Mouse (Mus musculus) CH12F3 (cell line): ENCODE results near the gene Impg2.

Experiments used
- in situ Hi-C: fragments of 300-500 bp; cut with MboI; formaldehyde crosslinking; loops from 2 replicates; pipeline ENCODE4 v1.14.3; 2020; ENCODE audit warnings: low sequenced_read_pairs

The Impg2 gene

DNA sequence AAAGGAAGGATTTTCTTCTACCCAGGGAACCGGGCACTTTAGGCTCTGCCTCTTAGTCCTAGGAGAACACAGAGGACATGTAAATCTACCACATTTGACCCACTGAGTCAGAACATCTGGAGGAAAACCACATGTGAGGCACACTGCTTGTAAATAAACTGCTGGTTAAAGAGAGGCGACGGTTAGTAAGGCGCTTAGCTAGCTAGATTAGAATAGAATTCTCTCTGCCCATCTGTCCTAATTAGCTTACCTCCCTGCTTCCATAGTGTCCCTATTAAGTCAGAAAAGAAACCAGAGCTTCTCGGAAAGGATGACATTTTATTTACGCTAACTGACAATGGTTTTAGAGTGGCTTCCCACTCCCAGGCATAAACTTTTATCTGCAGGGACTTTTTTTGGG, at the start of gene Impg2:
Gene Impg2 (plus strand): TSS at position 263 of the 400 bp plus-strand sequence.
- in situ Hi-C loops = no loop called here

DNA sequence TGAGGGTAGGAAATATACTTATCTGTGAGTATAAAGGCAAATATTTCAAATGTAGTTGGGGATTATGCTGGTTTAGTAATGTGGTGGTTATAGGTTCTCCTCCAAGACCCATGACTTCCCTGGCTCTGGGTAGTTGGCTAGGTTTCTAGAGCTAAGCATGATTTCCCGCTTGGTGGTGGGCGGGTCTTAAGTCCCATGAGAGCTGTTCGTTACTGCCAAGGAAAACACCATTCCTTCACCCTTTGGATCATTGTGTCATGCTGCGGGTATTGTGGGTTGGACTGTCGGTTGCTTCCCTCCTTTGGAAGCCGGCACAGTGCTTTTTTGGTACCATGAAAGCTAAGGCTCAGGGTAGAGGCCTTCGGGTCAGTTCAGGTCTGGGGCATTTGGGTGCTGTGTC, 40.6 kb upstream of the Impg2 start:
- in situ Hi-C loops = no loop called here

DNA sequence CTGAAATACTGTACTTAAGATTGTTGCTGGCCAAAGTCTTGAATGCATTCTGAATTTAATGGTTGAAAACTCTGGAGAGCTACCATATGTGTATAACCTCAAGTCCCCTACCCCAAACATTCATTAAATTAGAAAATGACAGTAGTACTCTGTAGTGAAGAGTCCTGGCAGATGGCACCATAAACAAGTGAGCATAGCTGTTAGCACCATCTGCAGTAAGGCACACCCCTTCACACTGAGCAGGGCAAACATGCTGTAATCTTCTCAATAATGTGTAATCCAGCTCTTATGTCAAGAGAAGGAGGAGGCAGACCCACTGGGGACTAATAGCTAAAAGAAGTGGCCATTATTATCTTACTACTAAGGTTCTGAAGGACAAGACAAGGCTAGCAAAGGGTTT, 33.9 kb upstream of the Impg2 start:
- in situ Hi-C loops = no loop called here

DNA sequence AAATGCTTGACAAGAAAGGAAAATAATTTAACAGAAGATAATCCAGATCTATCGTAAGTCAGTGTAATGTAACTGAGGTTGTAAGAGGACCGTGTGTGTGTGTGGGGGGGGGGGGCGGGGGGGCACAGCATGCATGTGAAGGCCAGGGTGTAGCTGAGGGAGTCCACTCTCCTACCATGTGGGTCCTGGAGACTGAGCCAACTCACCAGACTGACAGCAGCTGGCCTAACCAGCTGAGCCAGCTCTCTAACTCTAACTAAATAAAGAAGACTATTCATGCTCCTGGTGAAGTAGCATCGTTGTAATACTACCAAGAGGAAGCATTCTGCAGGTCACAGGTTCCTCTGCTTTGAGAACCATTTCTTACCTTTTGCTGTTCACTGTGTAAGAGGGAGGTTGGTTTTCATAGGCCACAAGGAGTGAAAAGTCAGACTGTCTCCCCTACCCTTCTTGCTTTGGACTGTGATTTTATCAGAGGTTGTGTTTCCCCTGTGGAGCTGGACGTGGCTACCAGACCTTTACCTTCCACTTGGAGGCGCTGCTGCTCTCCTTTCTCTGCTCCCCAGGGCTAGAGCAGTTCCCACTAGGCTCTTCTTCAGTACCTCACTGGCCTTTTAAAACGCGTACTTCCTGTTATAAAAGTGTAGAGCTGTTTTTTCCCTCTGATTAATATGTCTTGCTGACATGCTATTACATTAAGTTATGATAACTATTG, 28.1 kb upstream of the Impg2 start:
- in situ Hi-C loops = no loop called here

DNA sequence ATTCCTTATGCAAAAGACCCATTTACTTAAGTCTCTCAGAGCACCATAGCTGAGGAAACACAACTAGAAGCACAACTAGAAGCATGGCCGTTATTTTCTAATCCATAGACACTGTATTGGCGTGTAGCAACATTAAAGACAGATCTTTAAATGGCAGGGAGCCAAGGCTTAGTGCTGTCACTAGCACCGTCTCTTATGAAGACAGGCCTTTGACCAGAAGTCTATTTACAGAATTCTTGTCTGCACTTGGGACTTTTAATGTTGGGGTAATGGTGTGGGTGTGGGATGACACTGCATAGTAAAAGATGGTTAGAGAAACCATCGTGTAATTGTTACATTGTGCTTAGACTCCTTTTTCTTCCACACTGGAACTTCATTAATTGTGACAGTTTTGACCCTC, 17.2 kb upstream of the Impg2 start:
- in situ Hi-C loops = no loop called here

DNA sequence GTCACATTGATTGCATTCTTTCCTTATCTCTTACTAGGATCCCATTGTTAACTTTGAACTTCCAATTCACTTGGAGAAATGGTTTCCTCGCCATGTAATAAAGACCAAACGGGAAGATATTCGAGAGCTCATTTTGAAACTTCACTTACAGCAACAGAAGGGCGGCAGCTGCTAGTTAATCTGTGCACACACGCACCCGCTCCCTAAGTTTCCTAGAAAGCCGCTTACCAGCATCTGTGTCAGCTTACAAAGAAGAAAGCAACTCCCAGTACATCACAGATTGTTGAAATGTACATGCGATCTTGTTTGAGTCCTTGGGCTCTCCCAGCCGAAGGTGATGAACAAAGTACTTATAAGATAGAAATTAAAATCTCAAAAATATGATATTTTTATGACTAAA, 15.9 kb upstream of the Impg2 start:
- in situ Hi-C loops = no loop called here

DNA sequence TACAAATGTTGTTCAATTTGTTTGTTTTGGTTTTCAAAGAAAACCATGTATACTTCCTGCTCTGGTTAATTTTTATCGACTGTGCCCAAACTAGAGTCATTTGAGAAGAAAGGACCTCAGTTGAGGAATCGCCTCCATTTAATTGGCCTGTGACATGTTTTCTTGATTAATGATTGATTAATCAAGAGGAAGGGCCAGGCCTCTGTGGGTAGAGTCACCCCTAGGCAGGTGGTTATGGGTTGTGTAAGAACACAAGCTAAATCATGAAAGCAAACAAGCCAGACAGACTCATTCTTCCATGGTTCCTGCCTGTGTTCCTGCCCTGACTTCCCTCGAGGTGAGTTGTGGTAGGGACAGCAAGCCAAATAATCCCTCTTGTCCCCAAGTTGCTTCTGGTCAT, 8.6 kb downstream of the Impg2 start:
- in situ Hi-C loops = no loop called here

DNA sequence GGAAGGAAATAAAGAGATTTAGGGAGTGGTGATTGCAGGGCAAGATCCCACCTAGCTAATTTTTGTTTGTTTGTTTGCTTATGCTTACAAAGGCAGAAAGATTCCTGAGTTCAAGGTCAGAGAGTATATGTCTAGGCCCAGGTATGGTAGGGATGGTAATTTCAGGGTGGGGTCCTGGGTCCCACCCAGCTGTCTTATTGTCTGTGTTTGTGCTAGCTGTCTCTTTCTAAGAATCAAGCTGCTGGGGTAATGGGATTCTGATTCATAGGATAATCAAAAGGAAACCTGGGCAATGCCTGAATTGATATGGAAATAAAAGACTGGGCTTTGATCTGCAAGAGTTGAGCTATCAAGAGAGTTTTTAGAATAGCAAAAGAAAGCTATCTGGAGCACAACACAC, 23.6 kb downstream of the Impg2 start:
- in situ Hi-C loops = no loop called here

DNA sequence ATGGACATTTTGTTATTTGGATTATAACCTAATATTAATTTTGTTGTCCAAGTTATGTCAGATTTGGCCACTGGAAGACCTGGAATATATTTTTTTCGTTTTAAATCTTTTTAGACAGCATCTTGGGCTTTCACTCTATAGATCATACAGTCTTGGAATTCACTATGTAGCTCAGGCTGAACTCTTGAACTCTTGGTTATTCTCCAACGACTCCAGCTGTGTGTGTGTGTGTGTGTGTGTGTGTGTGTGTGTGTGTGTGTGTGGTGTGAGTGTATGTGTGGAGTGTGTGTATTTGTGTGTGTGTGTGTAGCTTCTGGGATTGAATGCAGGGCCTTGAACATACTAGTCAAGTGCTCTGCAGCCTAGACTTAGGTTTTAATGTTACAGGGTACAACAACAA, 25.3 kb downstream of the Impg2 start:
- in situ Hi-C loops = no loop called here

DNA sequence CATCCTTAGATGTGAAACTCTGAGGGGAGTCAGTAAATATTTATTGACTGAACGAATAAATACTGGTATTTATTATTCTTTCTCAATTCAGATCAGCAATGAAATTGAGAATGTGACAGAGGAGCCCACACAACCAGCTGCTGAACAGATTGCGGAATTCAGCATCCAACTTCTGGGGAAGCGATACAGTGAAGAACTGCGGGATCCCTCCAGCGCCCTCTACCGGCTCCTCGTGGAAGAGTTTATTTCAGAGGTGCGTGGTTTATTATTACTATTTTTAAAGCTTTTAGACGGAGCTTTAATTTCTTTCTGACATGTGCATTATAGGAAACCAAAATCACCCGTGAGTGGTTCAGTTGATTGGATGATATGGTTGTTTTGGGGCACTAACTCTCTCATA, 27.2 kb downstream of the Impg2 start:
- in situ Hi-C loops = no loop called here

DNA sequence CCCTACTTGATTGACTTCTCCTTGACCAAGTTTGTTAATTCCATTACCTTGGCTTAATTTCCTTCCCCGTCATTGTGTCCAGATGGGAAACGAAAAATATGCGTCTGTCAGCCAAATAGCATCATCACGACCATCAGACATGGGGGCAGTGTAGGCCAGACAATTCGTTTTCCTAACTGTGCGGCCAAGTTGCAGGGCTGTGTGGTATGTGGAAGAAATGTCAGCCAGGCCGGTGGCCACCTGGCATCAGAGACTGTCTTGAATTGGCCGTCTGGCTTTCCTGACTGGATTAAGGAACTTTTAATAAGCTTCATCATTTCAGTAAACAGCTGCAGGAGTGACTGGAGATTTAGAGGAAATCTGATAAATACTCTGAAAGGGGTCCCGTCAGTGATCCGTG, 28.6 kb downstream of the Impg2 start:
- in situ Hi-C loops = no loop called here

DNA sequence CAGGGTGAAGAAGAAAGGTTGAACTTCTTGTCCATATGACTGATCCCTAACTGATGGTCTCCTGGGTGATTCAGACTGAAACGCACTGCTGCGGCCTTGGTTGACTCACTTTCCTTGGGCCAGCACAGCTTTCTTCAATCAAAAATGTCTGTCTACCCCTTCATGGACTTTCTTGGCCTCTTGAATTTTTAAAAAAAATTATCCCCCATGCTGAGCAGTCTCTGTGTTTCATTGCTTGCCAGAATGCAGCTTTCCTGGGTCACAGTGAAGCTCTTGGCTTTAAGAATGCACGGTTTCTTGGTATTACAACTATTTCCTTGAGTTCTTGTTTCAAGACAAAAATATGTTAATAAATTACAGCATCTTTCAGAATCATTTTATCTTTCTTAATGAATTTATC, 41.9 kb downstream of the Impg2 start:
- in situ Hi-C loops = no loop called here

DNA sequence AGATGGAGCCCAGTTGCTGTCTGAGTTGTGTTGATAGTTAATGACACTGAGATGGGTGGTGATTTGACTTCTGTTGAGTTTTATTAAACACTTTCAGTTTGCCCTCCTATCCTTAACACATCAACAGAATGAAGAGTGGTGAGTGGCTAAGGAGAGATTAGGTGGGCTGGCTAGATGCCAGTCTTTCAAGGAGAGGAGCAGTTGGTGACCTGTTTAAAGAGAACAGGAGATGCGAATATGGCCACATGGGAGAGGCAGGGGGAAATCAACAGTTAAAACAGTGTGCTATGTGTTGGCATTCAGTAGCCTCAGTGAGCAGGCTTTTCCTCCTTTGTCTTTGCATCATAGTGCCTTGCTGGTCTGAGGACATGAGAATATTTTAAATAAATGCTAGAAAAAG, 69.8 kb downstream of the Impg2 start:
- in situ Hi-C loops = no loop called here

DNA sequence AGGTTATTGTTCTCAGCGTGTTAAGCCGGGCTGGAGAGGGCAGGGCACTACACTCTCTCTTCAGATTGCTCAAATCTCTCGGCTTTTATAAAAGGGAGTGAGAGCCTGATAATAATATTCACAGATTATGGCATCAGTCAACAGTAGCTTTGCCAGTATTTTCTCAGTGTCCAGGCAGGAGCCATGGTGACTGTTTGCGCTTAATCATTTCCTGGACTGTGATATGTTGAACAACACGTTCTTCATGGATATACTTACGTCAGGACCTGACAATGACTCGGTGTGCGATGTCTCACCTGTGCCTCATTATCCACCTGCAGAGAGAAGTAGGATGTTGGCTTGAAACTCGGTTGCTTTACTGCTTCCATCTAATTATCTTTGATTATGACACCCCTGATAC, 74.9 kb downstream of the Impg2 start:
- in situ Hi-C loops = no loop called here

DNA sequence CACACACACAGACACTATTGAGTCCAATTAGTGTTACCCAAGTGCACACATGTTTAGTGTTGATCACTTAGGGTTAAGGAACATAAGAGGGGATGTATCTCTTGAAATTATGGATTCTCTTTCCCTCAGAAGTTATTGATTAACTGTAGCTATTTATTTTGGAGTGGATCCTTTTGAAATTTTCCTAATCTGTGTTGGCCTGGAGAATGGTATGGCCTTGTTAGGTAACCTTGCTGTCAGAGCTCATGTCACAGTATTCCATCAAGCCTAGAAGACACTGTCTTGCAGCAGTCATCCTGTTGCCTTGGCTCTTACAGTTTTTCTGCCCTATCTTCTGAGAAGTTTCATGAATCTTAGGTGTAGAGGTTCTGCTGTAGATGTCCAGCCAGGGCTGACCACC, 75.6 kb downstream of the Impg2 start:
- in situ Hi-C loops = no loop called here

DNA sequence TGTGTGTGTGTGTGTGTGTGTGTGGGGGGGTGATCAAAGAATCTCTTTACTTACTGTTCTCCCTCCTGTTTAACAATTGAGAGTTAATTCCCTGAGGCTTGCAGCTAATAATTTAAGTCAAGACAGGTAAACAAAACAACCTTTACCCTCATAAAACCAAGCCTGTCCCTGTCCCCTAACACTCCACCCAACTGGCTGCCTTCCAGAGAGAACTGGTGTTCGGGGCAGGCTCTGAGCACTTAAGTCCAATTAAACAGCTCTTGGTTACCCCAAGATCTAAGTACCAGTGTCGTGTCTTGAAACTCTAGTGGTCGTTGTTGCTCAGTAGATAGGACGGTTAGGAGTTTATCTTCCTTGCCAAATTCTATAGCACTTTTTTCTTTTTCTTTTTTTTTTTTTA, 77.2 kb downstream of the Impg2 start:
- in situ Hi-C loops = no loop called here

DNA sequence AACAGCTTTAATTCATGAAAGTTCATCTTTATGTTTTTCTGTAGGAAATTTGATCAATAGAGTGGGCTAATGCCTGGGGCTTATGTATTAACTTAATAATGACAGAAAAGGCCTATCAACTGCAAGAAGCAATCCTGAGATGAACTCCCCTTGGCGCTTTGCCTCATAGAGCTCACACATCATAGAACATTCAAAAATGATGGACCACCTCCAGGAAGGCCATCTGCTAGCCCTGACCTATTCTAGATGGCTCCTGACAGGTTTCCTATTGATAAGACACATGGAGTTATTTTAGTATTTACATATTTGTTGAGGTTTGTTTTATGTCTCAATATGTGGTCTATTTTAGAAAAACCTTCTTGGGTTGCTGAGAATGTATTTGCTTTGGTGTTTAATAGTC, 79.2 kb downstream of the Impg2 start:
- in situ Hi-C loops = no loop called here

DNA sequence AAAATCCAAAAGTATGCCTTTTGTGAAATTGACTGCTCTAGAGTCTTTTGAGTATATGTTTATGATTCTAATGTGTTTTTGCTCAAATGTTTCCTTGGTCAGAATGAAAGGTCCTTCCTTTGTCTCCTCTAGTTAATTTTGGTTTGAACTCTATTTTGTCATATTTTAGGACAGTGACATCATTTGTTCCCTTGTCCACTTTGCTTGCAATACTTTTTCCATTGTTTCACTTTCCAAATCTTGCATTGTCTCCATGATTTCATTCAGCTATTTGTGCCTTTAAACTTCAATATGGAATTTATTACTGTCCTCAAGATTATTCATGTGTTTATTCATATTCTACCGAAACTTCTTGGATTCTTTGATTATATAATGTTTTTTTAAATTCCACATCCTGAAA, 79.8 kb downstream of the Impg2 start:
- in situ Hi-C loops = no loop called here

DNA sequence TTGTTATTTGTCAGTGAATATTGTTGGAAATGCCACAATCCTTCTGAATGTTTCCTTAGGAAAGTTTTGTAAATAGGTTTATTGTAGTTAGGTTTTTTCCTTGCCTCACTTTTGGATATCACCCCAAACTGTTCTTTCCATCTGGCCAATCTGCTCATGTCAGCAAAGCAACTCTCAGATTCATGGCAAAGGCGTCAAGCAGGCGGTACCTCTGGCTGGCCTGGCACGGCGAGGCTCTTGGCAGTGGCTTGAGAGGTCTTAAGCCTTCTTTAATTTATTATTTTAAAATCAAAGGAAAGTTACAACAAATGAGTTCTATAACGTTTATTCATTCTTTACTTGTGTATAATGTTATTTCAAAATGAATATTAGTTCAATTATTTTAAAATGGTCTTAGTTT, 82.0 kb downstream of the Impg2 start:
- in situ Hi-C loops = no loop called here

DNA sequence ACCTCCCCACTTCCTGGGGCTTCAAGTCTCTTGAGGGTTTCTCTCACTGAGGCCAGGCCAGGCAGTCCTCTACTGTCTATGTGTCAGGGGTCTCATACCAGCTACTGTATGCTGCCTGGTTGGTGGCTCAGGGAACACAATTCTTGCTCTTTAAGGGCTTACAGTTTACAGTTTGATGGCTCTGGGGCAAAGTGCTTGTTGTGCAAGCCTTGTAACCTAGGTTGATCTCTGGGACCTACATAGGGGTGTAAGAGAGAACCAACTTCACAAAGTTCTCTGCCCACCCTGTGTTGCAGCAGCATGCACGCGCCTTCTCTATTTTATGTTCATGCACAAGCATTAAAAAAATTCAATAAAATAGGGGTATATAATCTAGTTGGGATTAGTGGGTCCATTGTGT, 82.9 kb downstream of the Impg2 start:
- in situ Hi-C loops = no loop called here

DNA sequence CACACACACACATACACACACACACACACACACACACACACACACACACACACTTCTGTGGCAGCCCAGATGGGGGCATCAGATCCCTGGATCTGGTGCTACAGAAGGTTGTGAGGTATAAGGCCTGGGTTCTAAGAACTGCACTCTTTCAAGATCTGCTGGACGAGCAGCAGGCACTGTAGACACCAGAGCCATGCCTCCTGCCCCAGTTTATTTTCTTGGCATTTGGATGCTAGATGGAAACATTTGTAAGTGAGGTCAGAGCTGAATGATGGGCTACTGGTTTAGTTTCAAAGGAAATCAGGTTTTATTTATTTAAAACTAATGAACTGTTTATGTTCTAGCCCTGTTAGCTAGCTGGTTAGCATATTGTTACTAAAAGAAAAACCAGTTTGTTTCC, 90.8 kb downstream of the Impg2 start:
- in situ Hi-C loops = no loop called here

DNA sequence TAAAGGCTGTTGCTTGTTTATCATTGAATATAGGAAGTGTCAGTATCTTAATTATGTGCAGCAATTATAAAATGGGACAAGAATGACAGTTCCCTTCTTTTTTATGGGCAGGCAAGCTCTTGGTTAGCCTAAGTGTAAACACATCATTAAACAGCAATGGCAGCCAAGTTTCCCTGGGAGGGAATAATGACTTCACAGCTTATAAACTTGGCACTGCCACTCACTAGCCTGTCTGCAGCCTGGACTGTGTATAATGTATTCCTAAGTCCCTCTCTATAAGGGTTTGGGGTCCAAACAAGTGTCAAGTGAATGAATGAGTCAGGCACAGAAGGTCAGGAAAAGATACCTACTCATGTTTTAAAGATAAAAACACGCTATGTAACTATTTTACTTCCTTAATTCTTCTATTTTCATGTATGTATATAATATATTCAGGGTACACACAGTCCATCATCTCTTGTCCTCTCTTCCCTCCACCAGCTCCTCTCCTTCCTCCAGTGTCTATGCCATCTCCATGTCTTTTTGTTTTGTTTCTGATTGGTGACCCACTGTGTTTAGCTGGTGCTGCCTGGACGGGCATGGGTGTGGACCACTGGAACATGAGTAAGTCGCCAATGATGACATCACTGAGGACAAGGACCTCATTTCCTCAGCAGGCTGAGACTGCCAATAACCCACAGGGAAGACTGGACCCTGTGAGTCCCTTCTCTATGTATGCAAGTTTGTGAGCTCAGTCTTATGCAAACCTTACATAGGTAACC, 92.0 kb downstream of the Impg2 start:
- in situ Hi-C loops = no loop called here

DNA sequence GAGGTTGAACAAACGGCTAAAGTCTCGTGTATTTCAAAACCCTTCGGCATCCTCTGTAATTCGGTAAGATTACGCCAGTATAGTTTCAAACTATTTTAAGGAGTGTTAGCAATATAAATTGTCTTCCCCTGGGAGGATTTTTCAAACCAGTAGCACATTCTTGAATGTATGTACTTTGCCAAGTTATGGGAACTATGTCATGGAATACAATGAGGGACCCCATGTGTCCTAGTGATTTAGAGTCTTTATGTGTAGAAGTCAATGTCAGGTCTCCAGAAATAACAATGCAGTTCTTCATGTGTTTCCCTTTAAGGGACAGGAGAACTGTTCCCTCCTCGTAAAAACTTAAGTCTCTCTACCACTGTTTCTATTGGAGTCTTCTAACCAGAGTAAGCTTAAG, 94.1 kb downstream of the Impg2 start:
- in situ Hi-C loops = no loop called here
